ENCODE assay signal across 11 mouse cellular contexts in genomic region chr3:78691499-78691898, GRCm38 (mm10).
DNase-seq lines count a peak whose midpoint lies in the region; ATAC-seq and TF ChIP-seq lines count a peak whose summit lies in the region.
"Had no signal": no experiment of that assay in that cellular context is flagged by ENCODE, and none has a peak within 500 bp of the region (broad histone marks: within the 10 kb centered on the region; RNA-seq: fewer than 3 reads in every experiment).

No protein-coding gene starts in this region.

- DNase-seq in hindbrain, embryonic 14.5 days (ENCODE audit: low spot score) = peak; percentile 45
- DNase-seq in hindbrain, embryonic 10.5 days (ENCODE audit: low spot score) = no peak
- peak; percentile 56 for DNase-seq in retina, postnatal 1 day
- DNase-seq in retina, embryonic 14.5 days (ENCODE audit: low spot score) = no peak
- DNase-seq in heart, postnatal 0 days (ENCODE audit: low spot score) = peak; percentile 14
- no peak for DNase-seq in ovary, postnatal 10 days (ENCODE audit: low spot score)
- DNase-seq in urinary bladder, adult 18-20 months (ENCODE audit: low spot score in 2 of 2) = no peak
- DNase-seq: adrenal gland, adult 2 months had no signal

- no peak overlapping the region for H3K4me3 ChIP-seq in hindbrain, embryonic 14.5 days (replicated peaks; ENCODE audit: low read length)
- H3K4me3 ChIP-seq in hindbrain, embryonic 10.5 days = no peak overlapping the region
- H3K4me3 ChIP-seq in heart, postnatal 0 days (ENCODE audit: low read depth, low read length) = no peak overlapping the region
- H3K4me3 ChIP-seq in neural tube, embryonic 14.5 days (ENCODE audit: low read depth, low read length) = no peak overlapping the region
- H3K4me3 ChIP-seq: forebrain, embryonic 12.5 days; liver, embryonic 15.5 days had no signal

- H3K36me3 ChIP-seq in hindbrain, embryonic 14.5 days (replicated peaks; ENCODE audit: control insufficient read depth, insufficient read depth) = no peaks in the 10 kb centered on the region
- H3K36me3 ChIP-seq in hindbrain, embryonic 10.5 days = no peaks in the 10 kb centered on the region
- no peaks in the 10 kb centered on the region for H3K36me3 ChIP-seq in heart, postnatal 0 days (replicated peaks; ENCODE audit: control insufficient read depth, insufficient read depth, low read length)
- H3K36me3 ChIP-seq in neural tube, embryonic 14.5 days (ENCODE audit: control insufficient read depth, insufficient read depth, low read length) = no peaks in the 10 kb centered on the region
- H3K36me3 ChIP-seq: forebrain, embryonic 12.5 days; liver, embryonic 15.5 days had no signal

- no peak overlapping the region for H3K9ac ChIP-seq in hindbrain, embryonic 14.5 days
- H3K9ac ChIP-seq in heart, postnatal 0 days (replicated peaks; ENCODE audit: low read depth, low read length) = no peak overlapping the region
- no peak overlapping the region for H3K9ac ChIP-seq in neural tube, embryonic 14.5 days (replicated peaks; ENCODE audit: low read depth, low read length)
- H3K9ac ChIP-seq: forebrain, embryonic 12.5 days; liver, embryonic 15.5 days had no signal

- no peaks in the 10 kb centered on the region for H3K9me3 ChIP-seq in hindbrain, embryonic 14.5 days (ENCODE audit: control insufficient read depth, low read length)
- H3K9me3 ChIP-seq in hindbrain, embryonic 10.5 days = no peaks in the 10 kb centered on the region
- no peaks in the 10 kb centered on the region for H3K9me3 ChIP-seq in heart, postnatal 0 days (replicated peaks; ENCODE audit: control insufficient read depth, low read length)
- H3K9me3 ChIP-seq in neural tube, embryonic 14.5 days (ENCODE audit: control insufficient read depth, low read length) = no peaks in the 10 kb centered on the region
- H3K9me3 ChIP-seq: forebrain, embryonic 12.5 days; liver, embryonic 15.5 days had no signal

- H3K4me1 ChIP-seq in hindbrain, embryonic 14.5 days (replicated peaks; ENCODE audit: control insufficient read depth, insufficient read depth, low read length) = no peaks in the 10 kb centered on the region; the same call in 1 of the 2 replicates
- peaks cover 5% of the 10 kb centered on the region; the same call in 1 of the 2 replicates for H3K4me1 ChIP-seq in hindbrain, embryonic 10.5 days (replicated peaks)
- no peaks in the 10 kb centered on the region for H3K4me1 ChIP-seq in heart, postnatal 0 days (ENCODE audit: control insufficient read depth, insufficient read depth)
- no peaks in the 10 kb centered on the region for H3K4me1 ChIP-seq in neural tube, embryonic 14.5 days (ENCODE audit: control insufficient read depth, insufficient read depth, low read length)
- H3K4me1 ChIP-seq: liver, embryonic 15.5 days had no signal

- TF ChIP-seq CTCF in heart, postnatal 0 days (IDR thresholded peaks at IDR 0.05; ENCODE audit: low read depth) = no peak

- no peak overlapping the region for H3K4me2 ChIP-seq in hindbrain, embryonic 14.5 days (replicated peaks)
- H3K4me2 ChIP-seq in heart, postnatal 0 days (ENCODE audit: low read depth, low read length) = no peak overlapping the region
- H3K4me2 ChIP-seq in neural tube, embryonic 14.5 days (ENCODE audit: low read depth, low read length) = no peak overlapping the region
- H3K4me2 ChIP-seq: forebrain, embryonic 12.5 days; liver, embryonic 15.5 days had no signal

- TF ChIP-seq EP300 in heart, postnatal 0 days (IDR thresholded peaks at IDR 0.05; ENCODE audit: low read depth) = no peak

- 37% methylated on average over 3 of the region's 3 CpGs for WGBS in hindbrain, embryonic 14.5 days
- WGBS in hindbrain, embryonic 10.5 days = 68% methylated on average over 3 of the region's 3 CpGs
- WGBS in heart, postnatal 0 days = 21% methylated on average over 3 of the region's 3 CpGs
- WGBS in neural tube, embryonic 14.5 days = 24% methylated on average over 3 of the region's 3 CpGs

- ATAC-seq in hindbrain, embryonic 14.5 days (ENCODE audit: low FRiP score) = no peak; the same call in 1 of the 2 replicates
- ATAC-seq in heart, postnatal 0 days (ENCODE audit: insufficient read depth, low read depth) = no peak
- ATAC-seq in neural tube, embryonic 14.5 days (ENCODE audit: low read depth) = peak; percentile 17; the same call in 1 of the 2 replicates

- no peaks in the 10 kb centered on the region for H3K27me3 ChIP-seq in hindbrain, embryonic 14.5 days (ENCODE audit: control insufficient read depth, insufficient read depth, low read length)
- H3K27me3 ChIP-seq in hindbrain, embryonic 10.5 days (ENCODE audit: insufficient read depth, poor library complexity, severe bottlenecking) = no peaks in the 10 kb centered on the region
- no peaks in the 10 kb centered on the region for H3K27me3 ChIP-seq in heart, postnatal 0 days (ENCODE audit: control insufficient read depth, insufficient read depth, low read length)
- H3K27me3 ChIP-seq in neural tube, embryonic 14.5 days (ENCODE audit: control insufficient read depth, insufficient read depth, low read length) = no peaks in the 10 kb centered on the region
- H3K27me3 ChIP-seq: forebrain, embryonic 12.5 days; liver, embryonic 15.5 days had no signal

- H3K27ac ChIP-seq in hindbrain, embryonic 14.5 days = peak overlapping the region; percentile 23
- no peak overlapping the region for H3K27ac ChIP-seq in hindbrain, embryonic 10.5 days
- H3K27ac ChIP-seq in heart, postnatal 0 days (ENCODE audit: low read depth) = no peak overlapping the region
- no peak overlapping the region for H3K27ac ChIP-seq in neural tube, embryonic 14.5 days (ENCODE audit: low read depth, low read length)
- H3K27ac ChIP-seq: forebrain, embryonic 12.5 days; liver, embryonic 15.5 days had no signal

Comparison
In these comparisons a context has a peak if more than half of its experiments do, and no peak if none do; other contexts are left out.
1. DNase-seq: peak in hindbrain, embryonic 14.5 days (single experiment), retina, postnatal 1 day (single experiment) and heart, postnatal 0 days (single experiment); none in hindbrain, embryonic 10.5 days (single experiment), retina, embryonic 14.5 days (single experiment), ovary, postnatal 10 days (single experiment) and urinary bladder, adult 18-20 months (0 of 2).